Mouse (Mus musculus): ENCODE results near the gene Cav3. TPM values are rescaled to one million over a fixed set of nuclear protein-coding genes. Genes with fewer than 3 reads are reported as not detected.

Cav3 gene
- polyA plus RNA-seq, 1 experiment: 0.09 TPM

DNA sequence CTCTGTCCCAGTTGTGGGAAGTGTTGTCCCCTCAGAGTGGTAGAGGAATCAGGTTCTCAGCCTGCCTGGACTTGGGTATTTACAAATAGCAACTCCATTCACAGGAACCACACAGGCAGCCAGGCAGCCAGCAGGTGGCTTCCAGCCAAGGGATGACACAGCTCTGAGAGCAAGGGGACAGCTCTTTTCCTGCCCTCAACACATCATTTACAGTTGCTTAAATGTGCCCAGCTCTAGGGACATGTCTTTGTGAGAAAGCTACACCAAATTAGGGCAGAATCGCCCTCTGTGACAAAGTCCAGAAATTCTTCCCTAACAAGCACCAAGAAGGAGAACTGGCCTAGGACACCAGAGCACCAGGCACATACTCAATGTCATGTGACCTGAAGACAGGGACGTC, 41.9 kb downstream of the Cav3 start:
- Histone ChIP-seq H3K27me3 (ENCODE audit: control insufficient read depth, insufficient read depth, low read length) (no peaks in the 10 kb centered on the region), H3K4me1 (ENCODE audit: control insufficient read depth, insufficient read depth, insufficient read length) (no peaks in the 10 kb centered on the region), H3K36me3 (ENCODE audit: control insufficient read depth, insufficient read depth, low read length) (no peaks in the 10 kb centered on the region), H3K27ac (ENCODE audit: insufficient read depth, low read length) (no peak overlapping the region), H3K4me3 (ENCODE audit: extremely low read depth, insufficient read depth, insufficient read length) (no peak overlapping the region)
- no peak for DNase-seq (ENCODE audit: low read depth in 1 of 2, low spot score in 2 of 2)
- TF ChIP-seq POLR2A (IDR thresholded peaks at IDR 0.05; ENCODE audit: low read depth, low read length) (no peak), CTCF (IDR thresholded peaks at IDR 0.05; ENCODE audit: extremely low read depth, insufficient read depth, insufficient read length, insufficient replicate concordance) (no peak)
- 82% methylated on average over 2 of the region's 2 CpGs for WGBS

DNA sequence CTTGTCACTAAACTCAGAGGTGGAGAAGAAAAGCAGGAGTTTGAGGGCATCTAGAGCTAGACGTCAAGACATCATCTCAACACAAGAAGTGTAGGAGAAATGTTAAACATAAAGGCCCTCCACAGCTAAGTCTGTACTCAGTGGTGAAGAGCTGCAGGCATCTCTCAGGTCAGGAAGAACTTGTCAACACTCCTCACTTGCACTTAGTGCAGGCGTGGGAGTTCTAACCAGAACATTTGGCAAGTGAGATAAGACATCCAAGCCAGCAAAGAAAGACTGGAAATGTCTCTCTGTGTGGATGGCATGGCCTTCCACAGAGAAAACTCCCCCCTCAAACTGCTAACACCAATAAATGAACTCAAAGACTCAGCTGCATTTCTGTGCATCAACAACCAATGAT, 48.3 kb downstream of the Cav3 start:
- Histone ChIP-seq H3K4me1 (ENCODE audit: control insufficient read depth, insufficient read depth, insufficient read length) (no peaks in the 10 kb centered on the region), H3K4me3 (ENCODE audit: extremely low read depth, insufficient read depth, insufficient read length) (no peak overlapping the region), H3K27me3 (ENCODE audit: control insufficient read depth, insufficient read depth, low read length) (no peaks in the 10 kb centered on the region), H3K27ac (ENCODE audit: insufficient read depth, low read length) (no peak overlapping the region), H3K36me3 (ENCODE audit: control insufficient read depth, insufficient read depth, low read length) (no peaks in the 10 kb centered on the region)
- WGBS: 64% methylated on average over 2 of the region's 2 CpGs
- no peak for TF ChIP-seq POLR2A (IDR thresholded peaks at IDR 0.05; ENCODE audit: low read depth, low read length)
- no peak for TF ChIP-seq CTCF (IDR thresholded peaks at IDR 0.05; ENCODE audit: extremely low read depth, insufficient read depth, insufficient read length, insufficient replicate concordance)
- no peak for DNase-seq (ENCODE audit: low read depth in 1 of 2, low spot score in 2 of 2)

DNA sequence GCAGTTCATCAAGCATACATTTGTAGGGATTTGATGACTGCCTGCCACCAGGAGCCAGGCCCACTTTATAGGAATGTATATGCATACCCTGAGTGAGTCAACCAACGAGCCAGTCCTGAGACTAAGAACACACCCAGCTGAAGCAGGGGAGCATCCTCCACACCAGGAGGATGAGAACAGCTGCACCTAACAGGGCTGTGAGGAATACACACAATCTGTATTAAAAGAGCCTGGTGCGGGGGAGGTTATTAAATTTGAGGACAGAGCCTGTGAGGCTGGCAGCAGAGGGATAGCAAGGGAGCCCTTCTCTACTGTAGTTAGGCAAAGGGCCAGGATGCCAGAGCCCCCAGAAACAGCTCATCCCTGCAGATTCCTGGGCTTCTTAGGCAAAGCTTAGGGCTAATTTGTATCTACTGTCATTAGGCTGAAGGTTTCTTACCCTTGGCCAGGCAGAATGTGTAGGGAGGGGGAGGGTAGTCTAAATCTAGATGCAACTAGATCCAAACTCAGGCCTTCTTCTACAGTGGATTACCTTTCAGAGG, 50.4 kb downstream of the Cav3 start:
- Histone ChIP-seq H3K4me1 (ENCODE audit: control insufficient read depth, insufficient read depth, insufficient read length) (no peaks in the 10 kb centered on the region), H3K27me3 (ENCODE audit: control insufficient read depth, insufficient read depth, low read length) (no peaks in the 10 kb centered on the region), H3K27ac (ENCODE audit: insufficient read depth, low read length) (no peak overlapping the region), H3K4me3 (ENCODE audit: extremely low read depth, insufficient read depth, insufficient read length) (no peak overlapping the region), H3K36me3 (ENCODE audit: control insufficient read depth, insufficient read depth, low read length) (no peaks in the 10 kb centered on the region)
- WGBS: 86% methylated on average over 2 of the region's 2 CpGs
- no peak for DNase-seq (ENCODE audit: low read depth in 1 of 2, low spot score in 2 of 2)
- TF ChIP-seq POLR2A (IDR thresholded peaks at IDR 0.05; ENCODE audit: low read depth, low read length): no peak

DNA sequence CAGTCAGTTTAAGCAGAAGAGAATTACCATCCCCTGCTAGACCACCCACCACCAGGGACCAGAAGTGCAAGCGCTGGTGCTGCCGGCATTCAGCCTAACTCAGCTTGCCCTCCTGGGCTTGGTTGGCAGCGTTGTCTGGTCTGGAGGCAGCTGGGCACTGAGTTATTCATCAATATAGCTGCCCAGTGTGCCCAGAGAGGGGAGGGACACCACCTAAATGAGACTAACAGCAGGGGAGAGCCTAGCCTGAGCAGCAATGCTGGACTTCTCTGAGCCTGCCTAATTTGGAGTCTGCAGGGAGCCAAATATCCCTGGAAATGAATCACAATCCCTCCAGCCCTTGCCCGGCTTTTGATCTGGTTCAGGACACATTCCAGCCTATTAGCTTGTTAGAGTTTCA, 51.0 kb downstream of the Cav3 start:
- no peaks in the 10 kb centered on the region for H3K4me1 ChIP-seq (ENCODE audit: control insufficient read depth, insufficient read depth, insufficient read length)
- 86% methylated on average over 4 of the region's 4 CpGs for WGBS
- H3K4me3 ChIP-seq (ENCODE audit: extremely low read depth, insufficient read depth, insufficient read length): no peak overlapping the region
- H3K27ac ChIP-seq (ENCODE audit: insufficient read depth, low read length): no peak overlapping the region
- TF ChIP-seq CTCF (IDR thresholded peaks at IDR 0.05; ENCODE audit: extremely low read depth, insufficient read depth, insufficient read length, insufficient replicate concordance) (no peak), POLR2A (IDR thresholded peaks at IDR 0.05; ENCODE audit: low read depth, low read length) (no peak)
- H3K36me3 ChIP-seq (ENCODE audit: control insufficient read depth, insufficient read depth, low read length): no peaks in the 10 kb centered on the region
- DNase-seq (ENCODE audit: low read depth in 1 of 2, low spot score in 2 of 2): no peak
- no peaks in the 10 kb centered on the region for H3K27me3 ChIP-seq (ENCODE audit: control insufficient read depth, insufficient read depth, low read length)

DNA sequence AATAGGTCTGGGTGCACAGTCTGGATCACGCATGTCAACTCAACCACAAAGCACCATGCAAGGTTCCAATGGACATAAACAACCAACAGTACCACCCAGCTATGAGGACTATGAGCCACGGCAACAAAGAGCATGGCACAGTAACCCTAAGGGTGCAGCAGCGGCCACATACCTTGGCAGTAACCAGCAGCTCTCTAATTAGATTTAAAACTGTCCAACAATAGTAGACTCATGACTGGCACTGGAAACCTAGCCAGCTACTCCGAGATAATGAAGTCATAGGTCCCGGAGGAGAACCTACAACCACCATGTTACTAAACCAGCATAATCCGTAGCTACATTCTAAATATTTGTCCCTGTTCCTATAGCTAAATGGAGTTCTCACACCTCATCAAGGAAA, 55.3 kb downstream of the Cav3 start:
- Histone ChIP-seq H3K4me1 (ENCODE audit: control insufficient read depth, insufficient read depth, insufficient read length) (no peaks in the 10 kb centered on the region), H3K27ac (ENCODE audit: insufficient read depth, low read length) (no peak overlapping the region), H3K4me3 (ENCODE audit: extremely low read depth, insufficient read depth, insufficient read length) (no peak overlapping the region), H3K36me3 (ENCODE audit: control insufficient read depth, insufficient read depth, low read length) (no peaks in the 10 kb centered on the region), H3K27me3 (ENCODE audit: control insufficient read depth, insufficient read depth, low read length) (no peaks in the 10 kb centered on the region)
- TF ChIP-seq POLR2A (IDR thresholded peaks at IDR 0.05; ENCODE audit: low read depth, low read length) (no peak), CTCF (IDR thresholded peaks at IDR 0.05; ENCODE audit: extremely low read depth, insufficient read depth, insufficient read length, insufficient replicate concordance) (no peak)
- whole genome bisulfite sequencing: 90% methylated on average over 6 of the region's 6 CpGs
- DNase-seq (ENCODE audit: low read depth in 1 of 2, low spot score in 2 of 2): no peak

DNA sequence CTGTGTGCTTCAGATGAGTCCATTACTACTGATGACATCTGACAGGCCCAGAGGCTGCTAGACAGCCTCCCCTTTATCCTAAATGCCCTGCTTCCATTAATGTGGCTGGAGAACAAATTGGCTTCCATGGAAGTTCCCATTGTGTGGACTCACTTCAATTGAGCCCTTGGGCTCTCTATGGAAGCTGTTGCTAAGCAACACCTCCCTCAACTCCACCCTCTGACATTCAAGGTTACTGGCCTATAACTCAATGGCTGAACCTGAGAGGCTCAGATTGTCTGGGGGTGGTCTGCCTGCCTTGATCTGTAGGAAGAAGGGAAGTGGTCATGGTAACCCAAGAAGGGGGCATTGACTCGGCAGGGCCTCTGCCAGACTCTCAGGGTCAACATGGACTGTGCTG, 57.2 kb downstream of the Cav3 start:
- Histone ChIP-seq H3K4me3 (ENCODE audit: extremely low read depth, insufficient read depth, insufficient read length) (no peak overlapping the region), H3K4me1 (ENCODE audit: control insufficient read depth, insufficient read depth, insufficient read length) (no peaks in the 10 kb centered on the region), H3K36me3 (ENCODE audit: control insufficient read depth, insufficient read depth, low read length) (no peaks in the 10 kb centered on the region), H3K27me3 (ENCODE audit: control insufficient read depth, insufficient read depth, low read length) (no peaks in the 10 kb centered on the region), H3K27ac (ENCODE audit: insufficient read depth, low read length) (no peak overlapping the region)
- TF ChIP-seq POLR2A (IDR thresholded peaks at IDR 0.05; ENCODE audit: low read depth, low read length) (no peak), CTCF (IDR thresholded peaks at IDR 0.05; ENCODE audit: extremely low read depth, insufficient read depth, insufficient read length, insufficient replicate concordance) (no peak)
- WGBS: 91% methylated on average over 1 of the region's 1 CpGs
- DNase-seq (ENCODE audit: low read depth in 1 of 2, low spot score in 2 of 2): no peak

DNA sequence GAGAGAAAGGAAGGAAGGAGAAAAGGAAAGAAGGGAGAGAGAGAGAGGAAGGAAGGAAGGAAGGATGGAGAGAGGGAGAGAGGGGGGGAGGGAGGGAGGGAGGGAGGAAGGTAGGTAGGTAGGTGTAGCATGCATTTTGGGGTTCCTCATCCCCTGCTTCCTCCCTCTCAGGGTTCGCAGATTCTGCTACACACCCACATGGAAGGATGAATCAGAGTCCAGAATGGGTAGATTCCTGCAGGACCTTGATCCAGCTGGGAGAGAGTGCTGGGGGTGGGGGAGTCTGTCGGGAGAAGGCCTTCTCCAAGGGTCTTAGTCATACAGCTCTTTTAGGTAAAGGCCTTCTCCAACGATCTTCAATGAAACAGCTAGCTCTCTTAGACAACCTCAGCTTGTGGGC, 58.3 kb downstream of the Cav3 start:
- Histone ChIP-seq H3K27me3 (ENCODE audit: control insufficient read depth, insufficient read depth, low read length) (no peaks in the 10 kb centered on the region), H3K27ac (ENCODE audit: insufficient read depth, low read length) (no peak overlapping the region), H3K36me3 (ENCODE audit: control insufficient read depth, insufficient read depth, low read length) (no peaks in the 10 kb centered on the region), H3K4me1 (ENCODE audit: control insufficient read depth, insufficient read depth, insufficient read length) (no peaks in the 10 kb centered on the region), H3K4me3 (ENCODE audit: extremely low read depth, insufficient read depth, insufficient read length) (no peak overlapping the region)
- DNase-seq (ENCODE audit: low read depth in 1 of 2, low spot score in 2 of 2): no peak
- WGBS: 79% methylated on average over 3 of the region's 3 CpGs
- TF ChIP-seq POLR2A (IDR thresholded peaks at IDR 0.05; ENCODE audit: low read depth, low read length): no peak
- no peak for TF ChIP-seq CTCF (IDR thresholded peaks at IDR 0.05; ENCODE audit: extremely low read depth, insufficient read depth, insufficient read length, insufficient replicate concordance)

Data from spleen, adult 2 months (tissue).